Mouse (Mus musculus): ENCODE results near the gene Rftn1.
"Not testable (repeated sequence)": the region's sequence is repeated elsewhere in the genome, so short reads cannot be mapped to it uniquely, and the experiment has no call there.

Rftn1 gene

DNA sequence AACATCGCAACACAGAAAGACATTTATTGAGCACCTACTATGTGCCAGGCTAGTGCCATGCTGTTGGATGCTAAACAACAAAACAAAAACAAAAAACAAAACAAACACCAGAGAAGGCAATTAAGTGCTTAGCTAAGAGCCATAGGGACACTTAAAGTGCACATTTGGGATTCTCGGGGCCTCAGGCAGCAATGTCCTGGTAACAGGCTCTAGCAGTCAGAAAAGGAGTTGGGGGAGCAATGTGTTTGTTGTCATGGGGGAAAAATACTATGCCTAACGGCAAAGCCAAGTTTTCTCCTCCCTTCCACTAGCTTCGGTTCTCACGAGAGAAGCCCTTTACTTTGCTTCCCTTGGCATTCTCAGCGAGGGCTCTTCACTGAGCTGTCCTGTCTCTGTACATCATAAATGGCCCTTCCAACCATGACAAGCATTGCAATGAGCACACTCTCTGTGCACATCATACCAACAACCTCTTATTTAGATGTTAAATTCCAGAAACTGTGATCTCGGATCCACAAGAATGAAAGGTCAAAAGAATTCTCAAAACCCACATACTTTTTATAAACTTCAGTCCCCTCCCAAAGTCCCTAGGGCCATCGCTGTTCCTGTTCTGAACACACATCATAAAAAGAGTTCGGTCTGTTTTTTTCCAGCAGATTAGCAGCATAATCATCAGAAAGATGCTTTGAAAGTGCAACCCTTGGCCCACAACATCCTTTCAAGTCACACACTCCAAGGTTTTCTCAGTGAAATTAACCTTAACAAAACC is 63.2 kb downstream of the Rftn1 start:
- DNase-seq (ENCODE audit: low spot score in 2 of 2): no peak

DNA sequence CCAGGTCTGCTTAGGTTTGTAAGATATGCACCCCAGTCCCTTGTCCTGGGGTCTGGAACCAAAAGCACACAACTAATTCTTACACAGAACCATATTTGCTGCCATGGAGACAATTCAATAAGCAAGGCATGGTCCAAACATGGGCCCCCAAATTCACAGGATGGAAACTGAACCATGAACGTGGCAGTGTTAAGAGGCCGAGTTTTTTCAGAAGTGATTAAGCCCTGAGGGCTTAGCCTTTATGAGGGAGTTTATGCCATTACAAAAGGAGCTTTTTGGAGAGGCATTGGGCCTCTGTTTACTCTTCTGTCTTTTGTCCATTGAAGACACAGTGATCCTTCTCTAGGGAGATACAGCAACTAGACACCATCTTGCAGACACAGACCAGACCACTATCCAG is 63.9 kb downstream of the Rftn1 start:
- no peak for DNase-seq (ENCODE audit: low spot score in 2 of 2)

DNA sequence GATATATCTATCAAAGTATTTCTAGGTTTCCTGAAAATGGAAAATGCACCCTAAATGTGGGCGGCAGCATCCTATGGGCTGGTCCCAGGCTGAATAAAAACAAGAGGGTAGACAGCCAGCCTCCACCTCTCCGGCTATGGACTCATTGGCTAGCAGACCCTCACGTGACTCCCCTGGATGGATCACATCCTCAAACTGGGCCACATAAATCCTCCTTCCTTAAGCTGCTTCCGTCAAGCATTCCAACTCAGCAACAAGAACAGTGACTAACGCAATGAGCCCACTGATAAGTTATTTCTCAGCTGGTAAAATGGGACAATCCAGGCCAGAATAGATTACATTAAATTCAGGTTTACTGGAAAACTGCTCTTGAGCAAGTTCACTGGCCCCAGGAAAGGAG is 64.6 kb downstream of the Rftn1 start:
- no peak for DNase-seq (ENCODE audit: low spot score in 2 of 2)

DNA sequence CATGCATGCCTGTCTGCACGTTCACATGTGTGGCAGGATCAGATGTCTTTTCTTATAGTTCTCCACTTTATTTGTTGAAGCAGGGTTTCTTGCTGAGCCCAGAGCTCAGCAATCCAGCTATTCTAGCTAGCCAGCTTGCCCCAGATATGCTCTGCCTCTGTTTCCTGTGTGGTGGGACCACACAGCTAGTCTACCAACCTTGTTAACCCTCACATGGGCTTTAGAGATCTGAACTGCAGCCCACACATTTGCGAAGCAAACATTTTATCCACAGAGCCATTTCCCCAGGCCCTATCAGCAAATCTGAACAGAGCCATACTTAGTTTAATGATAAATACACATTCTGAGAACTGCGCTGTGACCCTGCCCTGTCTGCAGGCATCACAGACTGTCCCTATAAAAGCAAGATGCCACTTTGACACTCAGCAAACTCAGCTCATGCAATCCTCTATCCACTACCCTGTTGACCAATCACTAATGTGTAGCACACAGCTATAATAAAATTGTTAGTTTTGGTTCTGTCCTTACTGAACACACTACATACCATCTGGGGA is 65.2 kb downstream of the Rftn1 start:
- DNase-seq (ENCODE audit: low spot score in 2 of 2): no peak

DNA sequence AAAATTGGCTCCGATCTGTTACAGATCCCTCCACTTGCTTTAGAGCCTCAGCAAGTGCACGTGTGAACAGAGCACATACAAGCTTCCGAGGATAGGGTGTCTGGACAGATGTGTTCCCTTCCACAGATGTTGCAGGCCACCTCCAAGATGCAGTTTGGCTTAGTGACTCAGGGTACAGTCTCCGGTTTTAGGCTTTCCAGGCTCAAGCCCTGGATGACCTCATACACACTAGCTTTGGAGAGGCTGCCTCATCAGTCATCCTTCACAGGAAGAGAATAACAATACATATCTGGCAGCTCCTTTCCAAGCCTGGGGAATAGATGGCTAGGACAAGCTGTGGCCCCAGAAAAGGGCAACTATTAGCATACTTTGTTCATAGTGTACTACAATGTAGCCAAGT is 65.8 kb downstream of the Rftn1 start:
- no peak for DNase-seq (ENCODE audit: low spot score in 2 of 2)

DNA sequence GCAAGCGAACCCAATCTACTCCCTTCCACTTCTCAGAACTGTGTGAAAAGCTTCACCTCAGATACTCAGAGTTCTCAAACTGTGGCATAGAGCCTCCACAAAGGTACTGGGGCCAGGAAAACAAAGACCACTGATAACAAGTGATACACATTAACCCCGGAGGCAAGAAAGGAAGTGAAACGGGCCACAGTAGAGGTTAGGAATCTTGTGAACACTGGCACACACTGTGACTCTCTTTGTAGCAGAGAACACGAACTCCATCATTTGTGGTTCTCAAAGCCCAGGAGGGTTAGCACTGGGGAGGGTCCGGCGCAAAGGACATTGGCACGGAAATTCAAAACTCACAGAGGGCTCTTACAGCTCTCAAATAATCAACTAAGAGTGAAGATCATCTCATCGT is 67.9 kb downstream of the Rftn1 start:
- no peak for DNase-seq (ENCODE audit: low spot score in 2 of 2)

DNA sequence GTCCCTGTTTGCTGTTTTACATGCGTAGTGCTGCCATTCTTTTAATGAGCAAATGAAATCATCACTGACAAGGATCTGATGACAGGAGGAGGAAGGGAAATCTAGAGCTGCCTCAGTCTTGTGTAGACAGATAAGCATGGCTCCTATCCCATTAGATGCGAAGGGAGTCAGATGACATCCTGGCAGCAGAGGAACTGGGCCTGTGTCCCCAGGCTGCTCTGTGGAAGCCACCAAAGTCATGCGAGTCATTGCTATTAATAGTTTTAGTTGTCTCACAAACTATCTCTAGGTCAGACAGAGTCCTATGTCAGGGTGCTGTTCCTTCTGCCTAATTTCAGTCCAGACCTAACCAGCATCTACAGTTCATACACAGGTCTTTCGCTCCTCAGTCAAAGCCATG is 70.4 kb downstream of the Rftn1 start:
- DNase-seq (ENCODE audit: low spot score in 2 of 2): no peak

DNA sequence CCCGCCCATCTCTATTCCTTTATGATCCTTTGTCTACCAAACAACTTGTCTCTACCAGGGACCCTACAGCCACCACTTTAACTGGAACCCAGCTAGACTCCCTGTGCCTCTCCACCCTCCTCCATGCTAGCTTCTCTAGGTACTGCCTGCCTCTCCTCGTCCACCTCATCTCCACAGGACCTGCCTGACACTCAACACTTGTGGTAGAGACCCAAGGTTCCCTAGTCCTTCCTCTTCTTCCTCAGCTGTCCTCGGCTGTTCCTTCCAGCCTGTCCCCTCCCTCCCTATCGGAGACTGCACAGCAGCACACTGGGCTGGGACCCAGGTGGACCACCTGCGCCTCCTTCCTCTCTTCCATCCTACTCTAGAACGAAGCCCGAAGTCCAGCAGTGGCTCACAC is 73.0 kb downstream of the Rftn1 start:
- DNase-seq (ENCODE audit: low spot score in 2 of 2): no peak

DNA sequence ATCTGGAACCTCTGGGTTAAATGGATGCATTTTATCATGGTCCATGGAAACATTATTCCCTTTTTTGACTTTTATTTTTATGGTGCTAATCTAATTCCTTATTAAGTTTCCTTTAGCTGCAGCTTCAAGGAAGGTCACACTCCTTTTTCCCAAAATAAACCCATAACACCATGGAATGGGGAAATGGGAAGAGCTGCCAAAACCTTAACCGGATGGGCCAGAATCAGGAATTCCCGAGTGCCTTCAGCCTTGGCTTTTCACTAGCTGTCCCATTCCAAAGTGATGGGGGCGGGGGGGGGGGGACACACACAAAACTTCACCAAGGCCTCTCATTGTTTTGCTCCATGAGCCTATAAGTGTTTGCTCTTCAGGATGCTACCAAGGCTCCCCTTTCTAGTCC is 73.5 kb downstream of the Rftn1 start:
- DNase-seq (ENCODE audit: low spot score in 2 of 2): no peak

DNA sequence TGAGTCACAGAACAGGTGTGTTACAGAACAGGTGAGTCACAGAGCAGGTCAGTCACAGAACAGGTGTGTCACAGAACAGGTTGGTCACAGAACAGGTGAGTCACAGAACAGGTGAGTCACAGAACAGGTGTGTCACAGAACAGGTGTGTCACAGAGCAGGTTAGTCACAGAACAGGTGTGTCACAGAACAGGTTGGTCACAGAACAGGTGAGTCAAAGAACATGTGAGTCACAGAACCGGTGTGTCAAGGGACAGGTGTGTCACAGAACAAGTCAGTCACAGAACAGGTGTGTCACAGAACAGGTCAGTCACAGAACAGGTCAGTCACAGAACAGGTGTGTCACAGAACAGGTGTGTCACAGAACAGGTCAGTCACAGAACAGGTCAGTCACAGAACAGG is 74.1 kb downstream of the Rftn1 start:
- DNase-seq (ENCODE audit: low spot score in 2 of 2): not testable (repeated sequence)

DNA sequence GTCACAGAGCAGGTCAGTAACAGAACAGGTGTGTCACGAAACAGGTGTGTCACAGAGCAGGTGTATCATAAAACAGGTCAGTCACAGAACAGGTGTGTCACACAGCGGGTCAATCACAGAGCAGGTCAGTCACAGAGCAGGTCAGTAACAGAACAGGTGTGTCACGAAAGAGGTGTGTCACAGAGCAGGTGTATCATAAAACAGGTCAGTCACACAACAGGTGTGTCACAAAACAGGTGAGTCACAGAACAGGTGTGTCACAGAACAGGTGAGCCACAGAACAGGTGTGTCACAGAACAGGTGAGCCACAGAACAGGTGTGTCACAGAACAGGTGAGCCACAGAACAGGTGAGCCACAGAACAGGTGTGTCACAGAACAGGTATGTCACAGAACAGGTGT is 74.8 kb downstream of the Rftn1 start:
- DNase-seq (ENCODE audit: low spot score in 2 of 2): not testable (repeated sequence)

DNA sequence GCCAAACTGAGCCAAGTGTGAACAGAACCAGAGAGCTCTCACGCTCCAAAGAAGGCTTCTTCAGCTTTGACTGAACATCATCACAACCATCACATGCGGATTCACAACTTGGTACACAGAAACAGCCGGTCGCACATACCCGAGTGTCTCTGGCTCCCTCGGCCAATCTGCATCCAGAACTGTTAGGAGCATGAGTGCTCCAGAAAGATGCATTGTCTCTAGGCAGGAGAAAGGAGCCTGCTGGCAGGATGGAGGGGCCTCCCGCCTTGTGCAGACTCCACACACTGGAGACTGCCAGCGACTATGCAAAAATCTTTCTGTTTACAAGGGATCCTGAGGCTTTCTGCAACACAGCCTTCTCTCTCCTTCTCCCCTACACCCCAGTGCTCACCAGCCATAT is 75.8 kb downstream of the Rftn1 start:
- DNase-seq (ENCODE audit: low spot score in 2 of 2): no peak

DNA sequence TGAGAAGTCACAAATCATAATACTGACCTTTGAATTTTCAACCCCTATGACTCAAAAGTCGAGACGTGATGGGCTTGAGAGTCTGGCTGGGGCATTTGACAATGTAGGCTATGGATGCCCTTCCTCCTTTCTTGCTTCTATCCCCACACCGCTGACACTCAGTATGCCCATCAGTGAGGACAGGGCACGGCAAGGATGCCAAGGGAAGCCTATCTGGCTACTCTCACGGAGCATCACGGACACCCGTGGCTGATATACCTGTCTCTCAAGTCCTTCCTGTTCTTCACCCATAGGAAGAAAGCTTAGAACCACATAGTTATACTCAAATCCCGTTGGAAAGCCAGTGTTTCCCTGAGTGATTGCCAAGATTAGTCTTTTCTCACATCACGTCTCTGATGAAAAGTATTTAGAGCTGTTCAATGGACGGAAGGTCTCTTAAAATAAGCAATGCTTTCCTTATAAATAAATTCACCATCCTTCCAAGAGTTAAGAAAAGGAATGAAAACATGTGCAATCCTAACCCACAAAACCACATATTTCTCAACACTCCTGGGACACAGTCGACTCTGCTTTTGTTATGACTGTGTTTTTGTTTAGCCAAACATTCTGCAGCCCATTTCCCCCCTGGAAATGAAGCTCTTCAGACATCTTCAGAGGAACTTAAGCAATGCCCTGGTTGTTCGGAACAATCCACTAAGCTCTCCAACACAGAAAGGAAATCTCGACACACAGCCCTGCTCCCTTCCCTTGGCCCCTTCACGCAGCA is 79.6 kb downstream of the Rftn1 start:
- DNase-seq (ENCODE audit: low spot score in 2 of 2): no peak

DNA sequence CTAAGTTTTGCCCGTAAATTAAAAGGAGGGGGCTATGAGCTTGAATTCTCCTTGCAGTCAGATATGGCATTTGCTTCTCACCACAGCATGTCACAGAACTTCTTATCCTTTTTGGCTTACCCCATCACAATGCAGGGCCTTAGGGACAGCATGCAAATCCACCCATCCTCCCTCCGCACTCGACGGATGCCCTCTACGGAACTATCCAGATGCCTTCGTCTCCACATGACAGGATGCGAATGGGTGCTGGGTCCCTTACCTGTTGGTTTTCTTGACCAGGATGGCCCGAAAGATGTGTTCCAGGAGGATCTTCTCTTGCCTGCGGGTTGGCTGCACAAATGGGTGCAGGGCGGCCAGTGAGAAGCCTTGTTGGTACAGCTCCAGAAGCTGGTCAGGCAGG is 83.7 kb downstream of the Rftn1 start:
- no peak for DNase-seq (ENCODE audit: low spot score in 2 of 2)

DNA sequence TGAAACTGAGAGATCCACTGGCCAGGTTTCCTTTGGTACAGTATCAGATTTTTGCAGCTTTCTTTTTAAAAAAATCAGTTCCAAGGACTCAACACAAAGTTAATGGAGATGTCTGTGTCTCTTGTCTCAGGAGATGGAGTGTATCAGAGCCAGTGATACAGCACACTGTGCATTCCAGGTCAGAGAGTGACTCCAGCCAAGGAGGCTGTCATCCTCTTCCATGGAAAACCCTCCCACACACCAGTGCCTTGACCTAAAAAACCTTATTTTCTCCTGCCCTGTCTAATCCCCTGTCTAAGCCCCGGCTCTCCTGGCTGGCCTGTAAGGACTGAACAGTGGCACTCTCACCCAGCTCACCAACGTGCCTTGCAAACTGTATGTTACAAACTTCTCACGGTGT is 86.3 kb downstream of the Rftn1 start:
- DNase-seq (ENCODE audit: low spot score in 2 of 2): no peak

DNA sequence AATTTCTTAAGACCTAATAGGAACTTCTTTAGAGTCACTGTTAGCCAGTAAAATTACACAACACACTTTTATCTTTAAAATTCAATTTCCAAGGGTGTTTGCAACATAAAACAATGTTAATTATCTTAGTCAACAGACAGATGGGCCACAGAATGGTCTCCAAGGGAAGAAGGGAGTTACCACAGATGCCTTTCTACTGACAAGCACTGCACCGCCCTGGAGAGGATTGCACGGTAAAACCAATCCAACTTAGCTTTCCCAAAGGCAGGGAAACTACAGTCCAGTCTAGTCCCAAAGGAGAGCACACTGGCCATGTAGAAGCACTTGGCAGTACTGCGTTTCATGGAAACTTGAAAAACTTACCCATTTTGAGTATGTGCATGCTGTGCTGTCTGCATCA is 89.1 kb downstream of the Rftn1 start:
- no peak for DNase-seq (ENCODE audit: low spot score in 2 of 2)

DNA sequence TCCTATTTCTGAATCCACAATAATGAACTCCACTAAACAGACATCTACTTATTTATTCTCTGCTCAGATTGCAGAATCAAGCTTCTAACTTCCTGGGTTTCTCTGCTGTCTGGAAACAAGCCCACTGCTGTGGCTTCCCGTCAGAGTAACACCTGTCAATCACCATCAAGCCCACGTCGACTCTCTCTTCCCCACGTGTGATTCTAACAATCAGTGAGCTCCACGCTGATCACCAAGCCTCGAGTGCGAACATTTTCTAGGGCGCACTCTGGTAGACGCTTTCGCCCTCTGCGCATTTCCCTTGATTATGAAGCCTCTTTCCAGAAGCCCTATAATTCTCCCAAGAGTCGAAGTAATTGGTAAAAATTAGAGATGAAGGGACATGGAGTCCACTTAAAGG is 90.4 kb downstream of the Rftn1 start:
- no peak for DNase-seq (ENCODE audit: low spot score in 2 of 2)

DNA sequence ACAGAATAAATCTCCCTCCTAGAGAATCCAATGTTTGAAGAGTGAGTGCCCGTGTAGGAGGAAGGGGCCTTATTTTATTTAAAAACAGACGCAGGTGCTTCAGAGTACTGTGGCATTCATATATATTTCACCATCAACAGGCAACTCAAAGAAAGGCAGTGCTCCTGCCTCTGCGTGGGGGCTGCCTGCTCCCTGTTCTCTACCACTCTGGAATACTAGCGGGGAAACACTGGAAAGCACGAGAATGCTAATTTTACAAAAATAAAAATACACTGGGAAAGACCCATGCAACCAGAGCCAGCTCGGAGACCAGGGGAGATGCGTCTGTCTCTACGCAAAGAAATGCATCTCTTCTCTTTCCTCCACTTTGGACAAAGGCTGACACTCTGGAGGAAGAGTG is 91.1 kb downstream of the Rftn1 start:
- DNase-seq (ENCODE audit: low spot score in 2 of 2): no peak

DNA sequence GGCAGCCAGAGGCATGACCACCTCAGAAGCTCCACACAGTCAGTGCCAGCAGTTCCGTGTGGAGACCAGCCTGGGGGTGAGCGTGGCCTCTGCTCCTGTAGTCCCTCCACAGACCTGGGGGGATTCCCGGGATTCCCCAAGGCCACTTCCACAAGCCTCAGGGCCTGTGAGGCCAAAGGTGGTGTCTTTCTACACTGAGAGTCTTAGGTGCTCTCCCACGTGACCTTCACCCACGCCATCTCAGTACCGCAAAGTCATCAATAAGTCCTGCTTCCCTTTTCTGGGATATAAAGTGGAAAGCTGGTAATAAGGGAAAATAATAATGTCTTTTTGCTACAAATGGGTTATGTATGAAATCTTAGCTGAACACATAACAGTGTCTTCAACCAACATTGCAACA is 92.2 kb downstream of the Rftn1 start:
- no peak for DNase-seq (ENCODE audit: low spot score in 2 of 2)

DNA sequence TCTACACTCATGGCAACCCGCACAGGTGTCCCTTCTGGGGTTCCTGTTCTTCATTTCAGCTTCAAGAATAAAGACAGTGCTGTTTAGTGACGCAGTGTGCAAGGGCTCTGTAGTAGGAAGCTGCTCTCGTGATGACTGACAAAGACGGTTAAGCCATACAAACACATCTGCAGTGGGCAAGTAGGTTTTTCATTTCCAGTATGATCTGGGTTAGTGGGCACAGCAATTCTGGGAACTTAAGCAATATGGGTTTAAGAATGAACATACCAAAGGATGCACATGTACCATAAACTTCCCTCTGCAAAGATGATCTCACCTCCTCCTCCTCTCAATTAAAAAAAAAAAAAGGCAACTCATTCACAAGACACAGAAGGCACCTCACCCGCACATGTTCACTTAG is 92.6 kb downstream of the Rftn1 start:
- no peak for DNase-seq (ENCODE audit: low spot score in 2 of 2)

DNA sequence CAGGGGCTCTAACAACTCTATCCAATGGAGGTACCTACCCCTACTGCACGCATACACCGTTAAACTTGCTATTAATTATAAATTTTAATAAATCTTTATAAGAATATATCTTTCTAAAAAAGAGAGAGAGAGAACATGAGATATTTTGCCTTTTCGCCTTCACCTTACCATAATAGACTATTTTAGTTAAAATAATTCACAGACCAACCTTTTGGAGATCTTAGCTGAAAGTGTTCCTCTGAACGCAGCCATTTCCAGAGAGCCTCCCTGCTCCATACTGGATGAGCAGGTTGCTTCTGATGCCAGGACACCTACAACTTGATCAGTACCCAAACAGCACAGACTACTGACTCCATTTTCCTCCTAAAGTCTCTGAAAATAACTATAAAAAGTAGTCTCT is 94.2 kb downstream of the Rftn1 start:
- DNase-seq (ENCODE audit: low spot score in 2 of 2): no peak

DNA sequence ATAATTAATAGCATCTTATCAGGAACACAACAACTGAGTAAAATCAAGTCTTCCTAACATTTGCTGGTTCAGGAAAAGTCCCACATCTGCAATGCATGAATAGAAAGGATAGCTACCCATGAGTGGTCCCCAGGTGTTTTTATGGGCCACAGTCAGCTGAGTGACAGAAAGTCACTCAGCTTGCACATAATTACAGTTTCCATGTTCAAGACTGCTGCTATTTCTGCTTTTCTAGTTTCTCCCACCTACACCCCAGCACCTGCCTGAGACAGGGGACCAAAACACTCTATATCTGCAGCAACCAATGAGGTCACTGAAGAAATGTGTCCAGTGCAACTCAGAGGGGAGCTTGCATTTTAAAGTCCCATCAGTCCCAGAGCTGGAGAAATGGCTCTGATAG is 95.9 kb downstream of the Rftn1 start:
- DNase-seq (ENCODE audit: low spot score in 2 of 2): no peak

DNA sequence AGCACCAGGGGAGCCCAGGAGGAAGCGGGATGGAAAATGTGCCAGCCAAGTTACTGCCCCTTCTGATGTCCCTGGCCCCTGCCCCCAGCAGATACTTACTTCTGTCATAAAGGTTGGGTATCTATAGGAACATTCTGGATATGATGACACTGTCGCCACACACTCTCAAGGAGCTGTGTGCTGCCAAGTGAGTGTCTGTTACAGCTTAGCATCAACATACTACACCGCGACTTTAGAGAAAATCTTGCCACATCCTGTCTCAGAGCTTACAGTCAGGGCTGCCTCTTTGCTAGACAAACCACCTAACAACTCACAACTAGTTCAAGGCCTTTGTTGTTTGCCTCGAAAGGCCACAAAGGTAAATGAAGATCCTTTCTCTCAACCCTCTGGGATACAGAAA is 96.4 kb downstream of the Rftn1 start:
- no peak for DNase-seq (ENCODE audit: low spot score in 2 of 2)

All from right cerebral cortex, postnatal 36 days (tissue).